Mouse (Mus musculus) spleen, postnatal 10 days (tissue): ENCODE measurements at regions not wholly inside any gene's neighbourhood (a gene's known extent, or its start where the extent isn't known, plus 50 kb on each side); places are given as distances from the start of the nearest gene placed in this dataset.

Source experiments
- DNase-seq, 2 experiments: peaks; one replicate each; pipeline ENCODE4 v3.0.0; 2021 to 2022; ENCODE audit warnings: low spot score in 2 of 2

DNA sequence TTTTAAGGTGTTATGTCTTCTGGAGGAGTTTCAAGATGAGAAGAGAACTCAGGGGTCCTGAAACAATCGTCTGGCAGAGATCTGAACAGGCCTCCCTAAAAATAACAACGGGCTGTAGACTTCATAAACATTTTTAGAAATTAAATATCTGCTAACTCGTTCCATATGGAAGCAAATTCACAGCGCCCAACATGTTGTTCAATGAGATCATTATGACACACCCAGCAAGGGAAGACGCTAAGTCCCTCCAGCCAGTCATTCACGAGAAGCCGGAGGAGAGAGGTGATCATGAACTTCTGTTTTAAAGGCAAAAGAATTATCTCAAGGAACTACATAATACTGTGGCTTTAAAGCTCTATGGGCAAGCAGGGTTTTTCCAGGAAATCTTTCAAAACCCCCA, 334.8 kb downstream of the Efna5 start:
- DNase-seq = no peak

GRCm38 (mm10) chr17:62545330-62545729, 335.8 kb downstream of the Efna5 start:
- no peak for DNase-seq

DNA sequence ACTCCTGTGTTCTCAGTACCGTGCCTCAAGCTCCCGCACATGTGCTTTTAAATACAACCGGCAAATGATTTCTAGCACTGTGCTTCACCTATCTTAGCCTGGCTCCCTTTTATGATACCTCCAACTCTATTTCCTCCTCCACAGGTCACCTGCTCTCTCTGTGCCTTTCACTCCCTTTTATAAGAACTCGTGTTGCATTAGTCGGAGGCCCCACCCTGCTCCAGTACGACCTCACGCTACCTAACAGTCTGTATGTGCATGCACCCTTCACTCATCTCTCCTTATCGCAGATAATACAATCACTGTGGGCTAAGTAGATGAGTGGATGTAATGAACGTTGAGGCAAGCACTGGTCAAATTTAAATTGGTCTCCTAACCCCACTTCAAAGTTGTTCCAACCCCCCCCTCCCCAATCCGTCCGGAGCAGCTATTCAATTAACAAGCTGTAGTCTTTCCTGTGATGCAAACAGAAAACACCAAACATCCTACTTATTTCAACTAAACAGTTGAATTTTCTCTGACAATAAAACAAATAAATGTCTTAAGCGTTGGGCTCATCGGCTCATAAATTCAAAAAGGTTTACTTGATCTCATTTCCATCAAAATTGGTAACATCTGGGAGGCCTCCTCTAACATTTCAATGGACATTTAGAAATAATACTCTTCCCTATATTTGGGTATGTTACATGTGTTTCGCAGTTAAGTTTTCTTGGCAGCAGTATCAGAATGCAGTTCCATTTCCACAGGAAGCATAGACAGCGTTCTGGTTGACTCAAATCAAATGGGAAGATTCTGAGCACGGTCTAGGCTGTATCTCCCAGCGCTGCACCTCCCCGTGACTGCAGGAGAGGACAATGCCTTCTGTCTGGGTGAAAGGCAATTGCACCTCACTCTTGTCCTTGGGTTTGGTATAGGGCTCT, 337.8 kb downstream of the Efna5 start:
- no peak for DNase-seq

DNA sequence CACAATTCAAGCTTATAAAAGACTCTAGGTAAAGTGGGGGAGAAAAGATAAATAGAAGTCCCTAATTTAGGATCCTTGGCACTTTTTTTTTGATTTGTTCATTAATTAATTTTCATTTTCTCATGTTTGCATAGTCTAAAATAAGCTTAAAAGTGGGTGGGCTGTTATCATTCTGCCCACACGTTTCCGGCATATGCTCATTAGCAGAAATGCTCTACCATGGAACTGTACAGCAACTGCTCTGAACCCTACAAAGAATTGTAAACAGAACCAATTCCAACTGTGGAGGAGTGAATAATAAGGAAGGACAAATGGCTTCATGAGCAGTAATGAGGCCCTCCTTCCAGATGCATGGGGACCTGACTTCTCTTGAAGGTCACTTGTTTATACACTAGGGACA, 351.2 kb downstream of the Efna5 start:
- DNase-seq = no peak

DNA sequence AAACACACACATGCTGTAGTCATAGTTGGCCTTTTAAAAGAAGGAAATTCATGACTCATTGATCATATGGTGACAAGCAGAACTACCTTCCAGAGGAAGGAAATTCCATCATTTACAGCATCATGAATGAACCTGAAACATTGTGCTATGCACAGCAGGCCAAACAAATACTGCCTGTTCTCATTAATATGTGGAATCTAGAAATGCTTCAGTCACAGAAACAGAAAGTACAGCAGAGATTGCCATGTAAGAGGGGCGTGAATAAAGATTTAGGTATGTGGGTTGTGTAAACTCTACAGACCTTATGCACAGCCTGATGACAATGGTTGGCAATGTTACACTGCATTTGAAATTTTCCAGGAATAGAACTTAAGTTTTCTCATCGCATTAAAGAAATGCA, 353.6 kb downstream of the Efna5 start:
- DNase-seq = no peak

DNA sequence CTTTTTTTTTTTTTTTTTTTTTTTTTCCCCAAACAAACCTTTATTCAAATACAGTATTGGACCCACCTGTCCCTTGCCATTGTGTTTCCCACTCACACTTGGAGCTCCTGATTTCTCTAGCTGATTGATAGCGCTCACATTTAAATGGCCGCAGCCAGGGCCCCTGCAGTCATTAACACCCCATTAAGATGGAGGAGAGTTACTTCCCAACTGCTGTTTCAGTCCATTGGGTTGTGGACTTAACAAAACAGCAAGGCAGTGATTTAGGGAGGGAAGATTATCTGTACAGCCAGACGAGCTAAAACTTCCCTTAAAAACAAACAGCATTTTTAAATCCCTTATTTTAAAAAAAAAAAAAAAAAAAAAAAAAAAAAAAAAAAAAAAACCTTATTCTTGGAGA, 367.5 kb downstream of the Efna5 start:
- DNase-seq = no peak

GRCm38 (mm10) chr17:62510184-62510583, 370.9 kb downstream of the Efna5 start:
- no peak for DNase-seq

GRCm38 (mm10) chr17:62507766-62508485, 373.2 kb downstream of the Efna5 start:
- no peak for DNase-seq

DNA sequence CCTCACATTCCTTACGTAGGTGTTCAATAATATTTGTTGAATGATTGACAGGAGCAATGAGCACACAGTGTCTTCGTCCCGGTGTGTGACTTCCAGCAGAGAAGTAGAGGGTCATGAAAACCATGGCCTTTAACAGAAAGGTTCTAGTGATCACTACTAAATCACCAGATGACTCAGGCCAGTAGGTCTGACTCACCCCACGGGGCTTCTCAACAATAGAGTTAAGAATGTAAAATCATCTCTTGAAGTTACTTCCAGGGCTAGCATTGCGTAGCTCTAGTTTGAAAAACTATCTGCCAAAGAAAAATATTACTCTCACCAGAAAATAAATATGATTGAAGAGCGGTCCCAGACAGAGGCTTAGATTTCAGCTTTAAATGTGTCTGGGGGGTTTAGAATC, 376.4 kb downstream of the Efna5 start:
- no peak for DNase-seq

DNA sequence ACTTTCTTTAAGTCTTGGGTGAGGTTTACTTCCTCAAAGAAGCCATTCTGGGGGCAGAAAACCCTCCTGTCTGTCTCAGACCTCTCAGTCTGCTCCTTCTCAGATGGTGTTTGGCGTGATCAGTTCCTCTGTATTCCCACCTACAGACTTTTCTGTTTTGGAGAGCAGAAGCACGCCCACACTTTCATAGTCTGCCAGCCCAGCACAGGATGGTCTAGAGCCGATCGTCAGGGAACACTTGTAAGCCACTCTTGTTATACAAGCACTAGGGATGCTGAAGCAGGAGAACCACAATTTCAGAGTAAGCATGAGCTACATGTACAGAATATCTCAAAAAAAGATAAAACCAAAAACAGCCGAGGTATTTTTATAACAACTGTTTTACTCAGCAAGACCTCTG, 410.4 kb downstream of the Efna5 start:
- DNase-seq = no peak

- DNase-seq = no peak
These were observed 411.8 kb downstream of the Efna5 start for GRCm38 (mm10) chr17:62469367-62469766.

- DNase-seq = no peak
These were observed 412.3 kb downstream of the Efna5 start for GRCm38 (mm10) chr17:62468859-62469258.

DNA sequence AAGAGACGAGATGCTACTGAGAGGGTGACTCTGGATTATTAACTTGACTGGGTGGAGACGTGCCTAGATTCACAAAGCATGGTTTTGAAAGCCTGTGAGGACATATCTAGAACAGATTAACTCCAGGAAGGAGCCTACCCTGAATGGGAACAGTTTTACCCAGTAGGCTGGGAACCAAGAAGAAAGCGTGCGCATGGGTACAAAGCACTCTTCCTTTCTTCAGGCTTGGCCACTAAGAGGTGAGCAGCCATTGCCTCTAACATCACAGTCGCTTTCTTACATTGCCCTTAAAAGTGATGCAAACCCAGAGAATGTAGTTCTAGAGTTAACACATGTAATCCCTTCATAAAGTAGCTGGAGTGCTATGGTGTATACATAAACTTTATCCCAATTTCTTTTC, 414.0 kb downstream of the Efna5 start:
- no peak for DNase-seq

DNA sequence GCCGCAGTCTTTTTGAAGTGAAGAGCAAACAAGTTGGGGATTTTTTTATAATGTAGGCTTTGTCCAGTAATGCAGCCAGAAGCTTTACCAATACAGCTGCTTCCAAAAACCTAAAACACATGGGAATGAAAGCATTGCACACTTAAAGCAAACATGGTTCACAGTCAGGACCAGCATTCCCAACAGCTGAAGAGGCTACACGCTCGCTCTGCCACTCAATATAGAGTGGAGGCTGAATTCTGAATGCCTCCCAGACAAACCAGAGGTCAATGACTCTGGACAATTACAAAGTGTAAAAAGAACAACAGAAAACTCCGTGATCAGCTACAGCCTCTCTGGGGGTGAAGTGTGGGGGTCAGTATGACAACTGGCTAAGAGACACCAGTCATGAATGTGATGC, 416.1 kb downstream of the Efna5 start:
- DNase-seq = no peak

DNA sequence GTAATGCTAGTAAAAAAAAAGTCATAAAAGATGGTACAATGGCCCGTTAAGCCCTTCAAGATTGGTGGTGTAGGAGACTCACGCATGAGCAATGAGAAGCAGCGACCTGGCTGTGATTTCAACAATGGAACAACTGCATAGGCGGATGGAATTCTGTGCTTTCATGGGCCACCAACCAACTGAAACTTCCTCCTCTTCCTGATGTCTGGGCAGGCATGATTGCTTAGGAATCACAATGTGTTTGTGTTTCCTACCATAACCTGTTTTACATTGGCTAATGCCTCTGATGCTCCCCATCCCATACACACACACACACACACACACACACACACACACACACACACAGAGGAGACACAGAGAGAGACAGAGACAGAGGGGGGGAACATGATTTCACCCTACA, 416.9 kb downstream of the Efna5 start:
- no peak for DNase-seq

GRCm38 (mm10) chr17:62461304-62462245, 419.5 kb downstream of the Efna5 start:
- DNase-seq = no peak

DNA sequence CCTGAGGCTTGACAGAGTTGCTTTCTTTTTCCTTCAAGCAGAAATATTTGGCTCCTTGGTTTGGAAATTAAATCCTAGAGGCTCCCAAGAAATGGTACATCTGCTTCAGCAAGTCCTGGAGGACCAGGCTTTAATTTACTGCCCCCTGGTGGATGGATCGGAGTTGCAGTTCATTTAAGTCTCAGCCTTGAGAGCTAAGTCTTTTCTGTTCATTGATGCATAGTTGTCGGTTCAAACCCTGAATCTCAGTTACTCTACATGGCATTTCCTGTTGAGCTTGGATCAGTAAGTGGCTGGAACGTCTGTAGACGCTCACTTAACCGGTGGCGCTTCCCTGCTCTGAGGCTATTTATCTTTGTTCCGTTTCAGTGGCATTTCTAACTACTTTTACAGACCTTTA, 422.2 kb downstream of the Efna5 start:
- DNase-seq = peak; percentile 7 to 54

GRCm38 (mm10) chr17:62438045-62438444, 443.1 kb downstream of the Efna5 start:
- no peak for DNase-seq

- no peak for DNase-seq
These were observed 445.1 kb downstream of the Efna5 start for GRCm38 (mm10) chr17:62436044-62436443.

- DNase-seq = no peak
These were observed 457.4 kb downstream of the Efna5 start for GRCm38 (mm10) chr17:62423476-62424385.

- no peak for DNase-seq
These were observed 463.5 kb downstream of the Efna5 start for GRCm38 (mm10) chr17:62417584-62417983.
